Mouse (Mus musculus) mouse trophoblast stem cell (cell line): Measurements from ENCODE around the gene Ghr.

Source experiments
- in situ Hi-C, 2 experiments: fragments of 300-500 bp; cut with MseI, MboI; formaldehyde crosslinking; loops; 2 replicates in 1 of 2; 3 replicates in 1 of 2; pipeline ENCODE4 v1.15.1; 2025

Ghr gene

DNA sequence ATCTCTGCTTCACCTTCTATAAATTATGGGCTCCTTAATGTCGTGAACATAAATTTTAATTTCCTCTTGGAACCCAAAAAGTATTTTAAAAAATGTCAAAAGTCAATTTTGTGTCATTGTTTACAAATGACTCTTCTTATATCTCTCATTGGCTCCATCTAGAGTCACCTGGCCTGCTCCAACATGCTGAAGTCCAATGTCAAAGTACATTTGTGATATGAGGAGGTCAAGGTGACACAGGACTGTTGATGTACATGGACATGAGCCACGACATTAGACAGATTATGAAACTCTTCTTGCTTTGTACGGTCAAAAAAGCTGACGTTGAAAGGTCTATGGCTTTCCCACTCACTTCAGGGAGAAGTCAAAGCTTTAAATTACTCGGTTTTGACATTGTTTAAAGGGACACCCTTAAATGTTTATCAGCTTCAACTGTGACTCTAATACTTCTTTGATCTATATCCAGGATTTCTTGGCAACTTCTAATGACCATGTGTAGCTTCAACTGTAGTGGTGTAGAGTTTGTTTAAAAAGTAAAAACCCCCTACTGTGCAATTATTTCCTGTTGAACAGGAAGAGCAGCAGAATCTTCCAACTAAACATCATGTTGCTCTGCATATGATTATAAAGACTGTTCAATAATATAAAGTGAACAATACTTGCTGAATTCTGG is 131.1 kb downstream of the Ghr start:
- in situ Hi-C loops: no loop called here

DNA sequence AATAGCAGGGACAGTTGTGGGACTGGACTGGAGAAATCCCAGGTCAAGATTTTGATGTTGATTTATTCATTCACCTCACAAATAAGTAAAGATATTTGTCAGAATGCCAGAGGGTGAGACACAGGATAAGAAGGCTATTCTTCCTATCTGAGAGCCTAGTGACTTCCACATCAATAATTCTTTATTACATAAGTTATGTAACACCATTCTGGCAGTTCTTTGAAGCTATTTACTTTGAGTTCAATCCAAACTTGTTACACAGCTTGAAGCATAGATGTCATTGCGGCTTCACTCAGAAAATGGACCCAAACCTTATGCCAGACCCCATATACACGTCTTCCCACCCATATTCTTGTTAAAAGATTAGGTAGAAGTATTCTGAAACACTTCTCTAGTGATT is 133.7 kb downstream of the Ghr start:
- in situ Hi-C loops: no loop called here

DNA sequence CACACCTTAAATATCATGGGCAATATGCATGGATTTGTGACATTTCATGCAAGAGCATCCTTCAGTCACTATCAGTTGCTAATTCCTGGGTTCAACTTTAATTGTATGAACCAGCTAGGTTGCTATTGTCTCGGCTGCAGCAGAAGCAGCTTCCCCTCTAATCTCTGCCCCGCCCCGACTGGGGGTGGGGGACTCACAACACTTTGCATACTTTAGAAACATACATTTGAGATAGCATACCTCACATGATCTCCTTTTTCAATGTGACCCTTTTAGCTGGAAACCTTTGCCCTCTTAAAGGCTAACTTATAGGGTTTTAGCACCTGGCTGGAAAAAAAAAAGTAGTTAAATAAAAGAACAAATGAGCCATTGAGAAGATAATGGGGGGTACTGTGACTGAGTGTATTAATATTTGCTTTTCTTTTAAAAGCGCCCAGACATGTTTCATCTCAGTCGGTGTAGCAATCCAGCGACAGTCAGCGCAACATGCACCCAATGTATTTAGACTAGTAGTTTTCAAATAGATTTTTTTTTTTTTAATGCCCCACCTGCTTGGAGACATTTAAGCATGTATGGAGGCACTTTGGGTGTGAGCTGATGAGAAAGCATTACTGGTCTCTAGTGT is 137.9 kb downstream of the Ghr start:
- in situ Hi-C loops: no loop called here

DNA sequence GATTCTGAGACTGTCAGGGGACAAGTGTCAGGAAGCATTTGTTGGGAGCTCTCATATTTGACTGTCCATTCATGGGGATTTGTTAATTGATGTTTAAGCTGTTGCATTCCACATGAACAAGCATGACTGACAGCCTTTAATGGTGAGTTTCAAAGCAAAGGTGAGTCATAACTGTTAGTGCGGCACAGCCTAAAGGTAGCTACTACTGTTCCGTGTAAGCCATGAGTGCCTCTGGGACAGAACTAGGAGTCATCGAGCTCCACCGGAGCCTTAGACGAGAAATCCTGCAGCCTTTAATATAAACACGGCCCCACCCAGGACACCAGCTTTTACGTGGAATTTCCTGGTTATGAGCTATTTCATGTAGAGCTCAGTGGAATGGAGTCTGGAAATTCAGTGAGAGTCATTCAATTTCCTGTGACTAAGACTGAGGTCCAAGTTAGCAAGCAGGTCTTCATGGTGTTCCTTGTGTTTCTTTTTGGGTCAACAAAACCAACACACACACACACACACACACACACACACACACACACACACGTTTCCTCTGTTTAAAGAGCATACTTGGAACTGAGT is 138.8 kb downstream of the Ghr start:
- in situ Hi-C loops: loop anchor here in 1 of 2 experiments (5.0 kb wide), 1 partner anchor 463 kb away; no protein-coding TSS in a partner anchor

DNA sequence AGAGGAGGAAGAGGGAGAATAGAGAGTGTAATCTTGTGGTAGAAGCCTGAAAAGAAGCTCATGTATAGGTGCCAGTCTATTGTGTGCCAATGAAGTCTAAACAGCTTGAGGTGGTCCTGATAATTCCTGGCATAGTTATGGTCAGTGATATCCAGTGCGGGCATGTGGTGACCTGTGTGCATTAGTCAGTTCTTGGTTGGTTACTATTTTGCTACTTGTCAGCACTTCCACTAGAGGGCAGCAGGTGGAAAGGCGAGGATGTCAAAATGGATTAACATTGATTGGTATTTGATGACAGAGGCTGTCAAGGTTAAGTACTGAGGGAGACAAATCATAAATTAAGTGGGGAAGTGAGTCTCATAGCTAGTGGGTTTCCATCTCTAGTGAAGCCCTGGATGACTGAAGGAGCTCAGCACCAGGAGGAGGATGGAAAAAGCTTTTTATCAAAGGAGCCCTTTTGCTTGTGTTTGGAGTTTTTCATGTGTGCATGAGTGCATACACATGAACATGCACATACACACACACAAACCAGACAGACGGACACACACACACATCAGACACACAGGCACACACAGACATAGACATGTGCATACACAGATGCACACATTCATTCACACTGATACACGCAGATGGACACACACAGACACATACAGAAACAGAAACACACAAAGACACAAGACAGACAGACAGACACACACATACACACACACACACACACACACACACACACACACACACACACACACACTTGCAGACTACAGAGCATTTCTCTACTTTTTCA is 141.6 kb downstream of the Ghr start:
- in situ Hi-C loops: loop anchor here in 1 of 2 experiments (5.0 kb wide), 1 partner anchor 466 kb away; no protein-coding TSS in a partner anchor

DNA sequence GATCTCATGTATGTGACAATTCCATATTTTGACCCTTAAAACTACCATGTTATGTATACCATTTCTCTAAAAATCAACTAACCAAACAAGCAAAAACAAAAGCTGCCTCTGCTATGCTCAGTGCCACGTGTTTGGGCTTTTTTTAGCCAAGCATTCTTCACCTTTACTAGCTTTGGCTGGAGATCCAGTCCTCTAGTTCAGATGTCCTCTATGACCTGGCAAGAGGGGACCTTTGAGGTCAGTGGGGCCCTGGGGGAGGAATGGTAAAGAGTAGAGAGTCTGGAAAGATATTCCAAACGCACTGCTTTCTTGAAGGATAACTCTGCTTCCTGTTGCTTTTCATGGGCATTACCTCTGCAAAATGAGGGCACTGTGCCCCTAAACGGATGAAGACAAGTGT is 145.9 kb downstream of the Ghr start:
- in situ Hi-C loops: no loop called here

DNA sequence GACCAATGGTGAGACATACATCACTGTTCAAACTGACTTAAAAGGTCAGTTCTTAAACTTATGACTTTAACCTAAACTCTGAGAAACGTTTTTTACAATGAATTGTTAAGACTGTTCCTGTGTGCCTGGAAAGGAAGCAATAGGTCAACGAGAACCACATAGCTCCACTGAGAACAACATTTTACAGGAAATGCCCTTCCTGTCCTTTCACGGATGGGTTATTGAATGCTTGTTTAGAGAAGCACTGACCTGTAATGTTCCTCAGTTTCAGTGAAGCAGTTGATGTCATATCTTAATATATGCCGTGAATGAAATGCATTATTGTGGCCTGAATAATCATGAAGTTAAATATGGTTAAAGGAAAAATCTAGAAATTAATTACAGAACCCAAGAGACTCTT is 147.7 kb downstream of the Ghr start:
- in situ Hi-C loops: no loop called here

DNA sequence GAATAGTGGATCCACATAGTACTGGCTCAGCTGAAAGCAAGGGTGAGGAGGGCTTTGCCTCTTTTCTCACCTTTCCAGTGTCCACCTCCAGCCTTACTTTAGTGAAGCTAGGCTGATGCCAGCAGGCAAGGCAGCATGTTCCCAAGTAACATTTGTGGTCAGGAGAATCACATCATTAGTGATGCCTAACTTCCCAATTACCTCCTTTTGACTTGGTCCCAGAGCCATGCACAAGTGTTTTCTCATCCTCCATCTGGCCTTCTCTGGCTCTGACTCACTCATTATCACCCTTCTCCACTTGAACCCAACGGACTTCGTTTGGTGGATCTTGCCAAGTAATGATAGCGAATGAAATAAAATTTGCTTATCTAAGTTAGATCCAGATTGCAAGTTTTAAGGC is 148.8 kb downstream of the Ghr start:
- in situ Hi-C loops: no loop called here

DNA sequence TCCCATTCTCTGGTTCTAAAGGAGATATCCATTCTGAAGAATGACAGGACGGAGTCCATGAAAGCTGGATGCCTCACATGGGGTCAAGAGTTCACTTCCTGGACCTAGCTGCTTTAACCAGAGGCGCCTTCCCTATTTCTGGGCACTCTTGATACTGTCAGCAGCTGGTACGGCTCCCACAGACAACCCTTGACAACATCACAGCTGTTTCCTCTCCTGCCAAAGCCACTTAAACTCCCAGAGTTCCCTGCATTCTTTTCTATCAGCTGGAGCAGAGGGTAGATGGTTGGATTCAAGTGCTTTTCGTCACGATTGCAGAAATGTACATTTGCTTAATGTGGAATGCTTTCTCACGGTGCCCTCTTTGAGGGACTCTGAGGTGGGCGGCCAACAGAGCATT is 150.0 kb downstream of the Ghr start:
- in situ Hi-C loops: no loop called here

DNA sequence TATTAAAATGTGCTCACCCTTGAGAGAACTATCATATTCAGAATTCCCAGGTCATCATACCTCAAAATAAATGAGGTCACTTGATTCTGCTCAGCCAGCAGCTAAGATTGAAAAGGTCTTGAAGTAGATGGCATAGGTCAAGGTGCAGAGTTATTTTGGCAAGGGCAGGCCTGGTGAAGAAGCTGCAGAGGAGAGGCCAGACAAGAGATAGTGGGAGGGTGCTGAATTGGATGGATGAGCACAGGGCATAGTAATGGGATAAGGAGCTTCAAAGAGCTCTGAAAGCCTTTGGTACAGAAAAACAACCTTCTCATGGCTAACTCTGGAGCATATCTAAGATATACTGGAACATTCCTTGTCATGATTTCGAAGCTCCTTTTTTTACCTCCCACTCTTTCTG is 150.5 kb downstream of the Ghr start:
- in situ Hi-C loops: no loop called here

DNA sequence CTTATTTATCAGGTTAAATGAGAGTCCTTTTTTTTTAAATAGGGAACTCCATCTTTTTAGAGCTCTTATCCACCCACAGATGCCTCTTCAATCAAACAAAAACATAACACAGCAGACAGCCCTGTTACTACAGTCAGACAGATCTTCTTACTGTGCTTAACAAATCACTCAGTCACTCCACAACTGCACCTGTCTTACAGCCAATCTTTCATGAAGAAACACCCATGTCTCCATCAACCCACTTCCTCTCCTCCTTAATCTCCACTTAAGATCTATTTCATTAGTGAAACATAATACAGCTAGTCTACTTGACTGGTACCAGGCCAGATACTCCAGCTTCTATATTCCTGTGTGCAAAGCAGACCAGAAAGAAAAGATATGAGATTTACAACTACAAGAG is 153.9 kb downstream of the Ghr start:
- in situ Hi-C loops: no loop called here

DNA sequence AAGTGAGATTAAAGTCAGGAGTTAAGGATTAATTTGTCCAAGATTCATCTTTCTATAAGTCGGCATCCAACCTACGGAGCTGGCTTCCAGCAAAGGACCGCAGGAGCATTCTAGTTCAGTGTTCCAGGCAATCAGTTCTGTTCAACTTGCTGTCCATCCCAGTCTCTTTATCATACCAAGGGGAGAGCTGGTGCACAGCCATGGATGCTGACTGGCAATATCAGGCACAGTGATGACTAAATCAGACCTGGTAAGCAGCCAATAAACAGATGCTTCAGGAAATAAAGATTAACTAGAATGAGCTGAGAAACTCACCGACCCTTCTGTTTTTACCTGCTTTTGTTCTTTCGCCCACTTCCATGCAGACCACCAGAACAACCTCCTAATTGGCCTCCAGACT is 154.3 kb downstream of the Ghr start:
- in situ Hi-C loops: no loop called here

DNA sequence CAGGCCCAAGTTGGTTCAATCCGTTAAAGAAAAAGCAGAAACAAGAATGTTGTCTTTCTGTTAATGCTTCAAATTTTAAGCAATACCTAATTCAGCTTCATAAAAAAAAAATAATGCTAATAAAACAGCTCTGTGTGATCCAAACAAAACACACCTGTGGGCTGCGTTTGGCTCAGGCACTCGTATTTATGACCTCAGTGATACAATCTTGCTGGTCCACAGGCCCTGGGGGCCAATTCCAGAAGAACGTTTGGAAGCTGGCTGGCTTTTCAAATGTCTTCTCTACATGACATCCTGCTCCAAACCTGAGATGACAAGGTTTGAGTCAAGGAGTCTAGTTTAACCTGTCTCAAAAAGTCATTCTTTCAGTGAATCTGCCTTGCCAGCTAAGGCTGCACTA is 156.9 kb downstream of the Ghr start:
- in situ Hi-C loops: no loop called here

DNA sequence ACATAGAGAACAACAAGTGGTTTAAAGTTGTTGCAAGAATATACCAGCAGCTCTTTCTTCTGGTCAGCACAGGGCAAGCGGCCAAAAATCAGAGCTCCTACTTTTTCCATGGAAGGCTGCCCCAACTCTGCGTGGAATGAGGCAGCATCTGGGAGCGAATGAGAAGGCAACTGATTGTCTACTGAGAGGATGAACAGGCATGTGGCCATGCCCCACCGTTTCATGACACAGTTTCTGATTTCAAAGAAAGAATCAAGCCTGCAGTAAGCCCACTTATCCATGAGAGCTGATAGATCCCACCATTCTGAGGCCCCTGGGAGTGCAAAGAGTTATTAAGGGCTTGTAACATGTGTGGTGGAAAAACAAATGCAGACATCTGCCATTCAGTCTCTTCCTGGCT is 160.1 kb downstream of the Ghr start:
- in situ Hi-C loops: no loop called here

DNA sequence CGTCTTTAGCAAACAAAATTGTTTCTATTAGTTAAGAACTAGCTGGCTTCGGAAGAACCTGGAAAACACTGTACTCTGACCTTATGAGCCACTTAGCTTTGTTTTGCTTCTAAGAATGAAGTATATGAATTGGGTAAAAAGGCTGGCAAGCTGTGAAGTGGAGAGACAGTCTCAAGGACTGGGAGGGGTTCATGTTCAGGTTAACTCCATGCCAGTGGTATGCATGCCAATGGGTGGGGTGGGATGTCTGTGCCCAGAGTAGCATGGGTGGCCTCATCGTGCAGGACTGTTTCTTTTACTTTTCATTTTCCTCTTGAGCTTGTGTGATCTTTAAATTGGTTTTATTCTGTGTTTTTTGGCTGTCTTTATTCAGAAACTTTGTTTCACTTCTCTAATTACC is 165.6 kb downstream of the Ghr start:
- in situ Hi-C loops: no loop called here

DNA sequence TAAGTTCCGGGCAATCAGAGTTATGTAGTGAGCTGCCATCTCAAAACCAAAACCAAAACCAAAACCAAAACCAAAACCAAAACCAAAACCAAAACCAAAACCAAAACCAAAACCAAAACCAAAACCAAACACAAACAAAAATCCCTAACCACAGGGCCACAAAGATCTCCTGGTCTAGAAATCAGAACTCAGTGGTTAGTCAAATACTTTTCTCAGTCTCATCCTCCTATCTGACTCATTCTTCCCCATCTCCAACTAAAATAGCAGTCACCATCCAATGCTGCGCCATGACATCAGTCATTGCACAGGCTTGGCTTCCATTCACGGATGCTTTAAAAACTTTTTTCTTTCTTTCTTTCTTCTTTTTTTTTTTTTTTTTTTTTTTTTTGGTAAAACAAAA is 170.2 kb downstream of the Ghr start:
- in situ Hi-C loops: no loop called here

DNA sequence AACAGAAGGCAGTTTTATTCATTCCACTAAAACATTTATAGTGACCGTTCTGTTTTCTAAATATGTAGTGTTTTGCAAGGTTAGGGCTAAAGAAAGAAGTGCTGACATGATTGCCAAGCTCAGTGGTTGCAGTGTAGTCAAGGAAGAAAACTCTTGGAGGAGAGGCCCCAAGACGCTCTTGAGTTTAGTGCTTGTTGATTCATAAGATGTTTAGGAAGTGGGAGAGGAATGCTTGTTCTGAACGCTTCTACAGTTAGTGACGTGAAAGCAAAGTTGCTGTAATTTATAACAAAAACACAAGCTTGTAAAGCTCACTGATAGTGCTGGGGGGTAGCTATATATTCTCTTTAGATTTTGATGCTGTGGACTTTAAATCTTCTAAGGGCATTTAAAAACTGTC is 174.8 kb downstream of the Ghr start:
- in situ Hi-C loops: no loop called here

DNA sequence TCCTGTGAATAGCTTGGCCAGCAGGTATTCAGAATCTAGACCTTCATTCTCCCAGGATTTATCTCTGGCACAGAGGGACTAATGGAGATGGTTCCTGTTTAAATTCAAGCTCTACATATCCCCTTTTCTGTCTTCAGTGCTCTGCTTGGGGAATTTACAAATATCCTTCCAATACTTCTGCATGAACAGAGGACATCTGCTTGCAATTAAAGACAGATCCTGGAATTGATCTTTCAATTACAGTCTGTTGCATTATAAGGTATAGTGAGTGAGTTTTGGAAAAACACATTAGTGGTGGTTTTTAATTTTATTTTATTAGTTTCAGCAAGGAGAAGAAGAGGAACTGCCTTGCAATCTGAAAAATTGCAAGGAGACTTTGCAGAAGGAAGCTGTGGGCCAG is 184.1 kb downstream of the Ghr start:
- in situ Hi-C loops: no loop called here

DNA sequence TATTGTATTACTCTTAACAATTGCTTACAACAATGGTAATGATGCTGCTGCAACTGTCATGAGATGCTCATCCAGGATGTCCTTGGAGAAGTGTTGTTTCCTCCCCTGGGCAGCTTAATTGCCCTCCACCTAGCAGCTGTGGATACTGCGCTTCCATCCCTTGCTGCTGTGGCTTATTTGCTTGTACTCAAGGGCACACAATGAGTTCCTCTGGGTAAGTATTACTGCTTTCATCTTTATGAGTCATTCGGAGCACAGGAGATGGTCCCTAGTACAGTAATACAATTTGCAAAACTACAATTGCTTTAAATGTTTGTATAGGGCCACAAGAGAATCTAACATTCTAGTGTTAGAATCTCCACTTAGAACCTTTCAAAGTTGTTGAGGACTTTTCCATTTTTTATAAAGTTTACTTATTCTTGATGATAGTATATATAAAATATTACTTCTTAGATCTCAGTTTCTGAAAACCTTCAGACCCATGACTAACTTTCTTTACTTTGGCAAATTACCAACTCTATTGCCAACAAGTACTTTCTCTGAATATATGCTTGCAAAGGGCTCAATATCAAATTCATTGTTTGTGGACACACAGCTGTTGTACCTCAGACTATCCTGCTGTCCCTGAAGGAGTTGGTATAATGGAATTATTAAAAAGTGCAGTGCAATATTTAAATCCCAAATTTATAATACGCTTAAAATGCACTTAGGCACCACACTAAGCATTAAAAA is 185.8 kb downstream of the Ghr start:
- in situ Hi-C loops: no loop called here

DNA sequence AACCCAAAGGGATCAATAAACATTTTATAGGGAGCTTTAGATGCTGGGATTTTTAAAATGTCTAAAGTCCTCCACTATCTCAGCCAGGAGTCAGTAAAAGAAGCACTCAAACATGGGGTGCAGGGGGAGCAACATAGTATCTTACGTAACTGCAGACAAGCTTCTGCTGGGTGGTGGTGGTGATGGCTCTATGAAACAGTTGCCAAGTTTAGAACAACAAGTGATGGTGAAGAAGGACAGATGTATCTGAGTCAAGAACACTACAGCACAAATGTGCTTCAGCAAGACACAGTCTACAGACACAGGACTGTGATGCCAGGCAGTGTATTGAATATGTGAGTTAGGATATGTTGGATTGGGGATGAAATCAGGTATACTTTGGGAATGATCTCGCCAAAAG is 187.1 kb downstream of the Ghr start:
- in situ Hi-C loops: no loop called here

DNA sequence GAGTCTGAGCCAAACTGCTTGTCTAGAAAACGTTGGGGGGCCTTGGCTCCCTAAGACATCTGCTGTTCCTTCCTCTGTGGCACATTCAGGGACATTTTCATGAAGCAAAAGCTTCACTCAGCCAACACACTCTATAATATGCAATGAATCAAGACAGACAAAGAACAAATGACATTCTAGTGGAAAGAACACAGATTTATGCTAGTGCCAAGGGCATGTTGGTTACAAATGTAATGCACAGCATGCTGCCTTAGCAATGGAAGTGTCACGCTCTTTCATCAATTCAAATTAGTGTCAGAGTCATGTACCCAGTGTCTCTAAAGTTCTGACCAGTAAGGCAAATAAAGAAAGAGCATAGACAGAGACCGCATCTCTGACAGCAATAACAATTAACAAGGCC is 187.6 kb downstream of the Ghr start:
- in situ Hi-C loops: no loop called here

DNA sequence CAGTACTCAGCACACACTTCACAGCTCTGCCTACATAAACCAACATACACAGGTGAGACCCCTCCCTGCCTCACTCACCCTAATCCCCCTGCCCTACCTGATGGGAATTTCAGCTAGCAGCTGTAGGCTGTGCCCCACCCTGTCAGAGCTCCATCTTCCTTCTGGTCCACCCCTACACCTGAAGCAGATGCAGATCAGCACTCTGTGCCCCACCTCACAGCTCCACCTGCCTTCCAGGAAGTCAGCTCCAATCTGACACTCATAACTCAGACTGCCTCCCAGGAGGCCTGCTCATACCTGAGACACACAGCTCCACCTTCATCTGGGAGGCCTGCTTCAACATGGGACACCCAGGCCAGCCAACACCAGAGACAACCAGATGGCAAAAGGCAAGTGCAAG is 192.6 kb downstream of the Ghr start:
- in situ Hi-C loops: no loop called here
